Mouse (Mus musculus) forebrain, embryonic 15.5 days (tissue): Measurements from ENCODE around the gene Gm5725. TPM values are rescaled to one million over a fixed set of nuclear protein-coding genes. Genes with fewer than 3 reads are reported as not detected.
"Not testable (repeated sequence)": the region's sequence is repeated elsewhere in the genome, so short reads cannot be mapped to it uniquely, and the experiment has no call there.

Source experiments
- ATAC-seq: fragments of 200-750 bp; cut with Nextera tagmentation; replicated peaks from 2 replicates; pipeline ENCODE4 v1.8.0; 2017; ENCODE audit warnings: mild to moderate bottlenecking, moderate TSS enrichment, moderate library complexity
- H3K27ac ChIP-seq: fragments of 300-500 bp; sonication (generic); replicated peaks from 2 replicates; pipeline ENCODE4 v1.5.1; 2015; ENCODE audit warnings: mild to moderate bottlenecking, inconsistent platforms
- H3K27me3 ChIP-seq: fragments of 300-500 bp; sonication (generic); 2 replicates; pipeline ENCODE4 v1.6.1; 2015; ENCODE audit warnings: inconsistent platforms
- H3K36me3 ChIP-seq: fragments of 300-500 bp; sonication (generic); 2 replicates; pipeline ENCODE4 v1.6.1; 2015; ENCODE audit warnings: mild to moderate bottlenecking, inconsistent platforms
- H3K4me1 ChIP-seq: fragments of 300-500 bp; sonication (generic); 2 replicates; pipeline ENCODE4 v1.6.1; 2015; ENCODE audit warnings: inconsistent platforms
- H3K4me2 ChIP-seq: fragments of 300-500 bp; sonication (generic); replicated peaks from 2 replicates; pipeline ENCODE4 v1.6.1; 2015; ENCODE audit warnings: mild to moderate bottlenecking, inconsistent platforms
- H3K4me3 ChIP-seq: fragments of 300-500 bp; sonication (generic); 2 replicates; pipeline ENCODE4 v1.5.1; 2015; ENCODE audit warnings: mild to moderate bottlenecking, inconsistent platforms
- H3K9ac ChIP-seq: fragments of 300-500 bp; sonication (generic); replicated peaks from 2 replicates; pipeline ENCODE4 v1.6.1; 2015; ENCODE audit warnings: mild to moderate bottlenecking, inconsistent platforms
- H3K9me3 ChIP-seq: fragments of 300-500 bp; sonication (generic); 2 replicates; pipeline ENCODE4 v1.6.1; 2016; ENCODE audit warnings: inconsistent platforms
- WGBS: fragments of 180-500 bp; shearing (Covaris S2); methylation state at CpG from one replicate; pipeline ENCODE4 v1.1.7; 2015; ENCODE audit warnings: mixed read lengths; 5-methylcytosine and 5-hydroxymethylcytosine counted together
- polyA plus RNA-seq: library from polyadenylated mRNA; unstranded; fragments of >200 nt; fragmentation: Nextera tagmentation; extraction: Ambion mirVana; gene quantifications from 2 replicates; pipeline ENCODE4 v1.2.1, GENCODE M21; 2015

The Gm5725 gene
- not detected in 2 replicates for polyA plus RNA-seq

GRCm38 (mm10) chr7:21844167-21844566, at the start of gene Gm5725:
Gene Gm5725, minus strand, starts transcription at chr7:21844267.
- H3K27ac ChIP-seq, H3K9ac ChIP-seq, H3K9me3 ChIP-seq, H3K27me3 ChIP-seq, ATAC-seq, H3K4me3 ChIP-seq, H3K36me3 ChIP-seq, H3K4me1 ChIP-seq, H3K4me2 ChIP-seq: not testable (repeated sequence)
- no CpG with 5 or more reads among the region's 1 CpGs for WGBS

- not testable (repeated sequence) for H3K4me2 ChIP-seq, H3K27me3 ChIP-seq, ATAC-seq, H3K4me1 ChIP-seq, H3K4me3 ChIP-seq, H3K36me3 ChIP-seq, H3K9me3 ChIP-seq, H3K27ac ChIP-seq, H3K9ac ChIP-seq
- WGBS: no CpG with 5 or more reads among the region's 1 CpGs
These were observed 12.0 kb downstream of the Gm5725 start, which contains the start of gene Vmn1r135 for GRCm38 (mm10) chr7:21832051-21832450. Gene Vmn1r135, plus strand, starts transcription at chr7:21832351.

GRCm38 (mm10) chr7:21796628-21797027, 47.4 kb downstream of the Gm5725 start, which contains the start of gene Gm4177:
Gene Gm4177, minus strand, starts transcription at chr7:21796728.
- ATAC-seq, H3K27ac ChIP-seq: not testable (repeated sequence)

More at GRCm38 (mm10) chr7:21796628-21797027, 47.4 kb downstream of the Gm5725 start, which contains the start of gene Gm4177:
- not testable (repeated sequence) for H3K27me3 ChIP-seq, H3K4me2 ChIP-seq, H3K9me3 ChIP-seq, H3K9ac ChIP-seq, H3K4me3 ChIP-seq, H3K36me3 ChIP-seq, H3K4me1 ChIP-seq
- WGBS: no CpG with 5 or more reads among the region's 3 CpGs

Other genes starting within 250 kb of the Gm5725 start
- not detected in 2 replicates for gene Vmn1r132, start 230.2 kb downstream of the Gm5725 start, polyA plus RNA-seq
- not detected in 2 replicates for gene Gm4175, start 82.8 kb downstream of the Gm5725 start, polyA plus RNA-seq
- gene Gm4177, start 47.5 kb downstream of the Gm5725 start, polyA plus RNA-seq: not detected in 2 replicates
- not detected in 2 replicates for gene Vmn1r135, start 11.9 kb downstream of the Gm5725 start, polyA plus RNA-seq
- not detected in 2 replicates for gene Gm5891, start 77.0 kb upstream of the Gm5725 start, polyA plus RNA-seq
- not detected in 2 replicates for gene Vmn1r137, start 150.3 kb upstream of the Gm5725 start, polyA plus RNA-seq
- not detected in 2 replicates for gene Vmn1r138, start 184.6 kb upstream of the Gm5725 start, polyA plus RNA-seq
- not detected in 2 replicates for gene Gm6176, start 212.0 kb upstream of the Gm5725 start, polyA plus RNA-seq
- not detected in 2 replicates for gene Vmn1r139, start 224.8 kb upstream of the Gm5725 start, polyA plus RNA-seq